In the genomic region with DNA sequence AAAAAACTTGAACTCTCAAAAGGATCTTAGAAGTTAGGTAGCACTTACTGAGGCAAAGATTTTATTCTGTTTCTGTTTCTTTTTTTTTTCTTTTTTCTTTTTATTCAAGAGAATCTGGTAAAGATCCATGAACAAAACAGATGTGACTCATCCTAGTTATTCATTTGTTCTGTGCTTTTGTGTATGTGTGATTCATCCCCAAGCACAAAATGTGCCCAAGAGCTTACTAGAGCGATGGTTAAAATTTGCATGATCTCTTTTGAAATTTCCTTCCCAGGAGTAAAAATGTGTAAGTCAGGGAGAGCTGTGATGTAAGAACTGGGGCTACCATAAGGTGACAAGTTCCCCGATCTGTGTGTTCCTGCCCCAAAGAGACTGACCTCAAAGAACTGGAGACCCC, we compare ENCODE assay signal across 33 mouse cellular contexts.
DNase-seq lines count a peak whose midpoint lies in the region; ATAC-seq and TF ChIP-seq lines count a peak whose summit lies in the region.
"Had no signal": no experiment of that assay in that cellular context is flagged by ENCODE, and none has a peak within 500 bp of the region (broad histone marks: within the 10 kb centered on the region; RNA-seq: fewer than 3 reads in every experiment).

No protein-coding gene starts in this region.

- TF ChIP-seq EP300 in lung, postnatal 0 days (IDR thresholded peaks at IDR 0.05), result peak; percentile 74

- H3K4me1 ChIP-seq in lung, postnatal 0 days (ENCODE audit: insufficient read depth, low read depth, low read length), result no peaks in the 10 kb centered on the region
- H3K4me1 ChIP-seq: forebrain, embryonic 12.5 days; heart, embryonic 12.5 days; limb, embryonic 12.5 days; liver, embryonic 15.5 days; neural tube, embryonic 12.5 days had no signal

- no peak for TF ChIP-seq CTCF in layer of hippocampus, adult 2 months (conservative IDR thresholded peaks at IDR 0.05)
- TF ChIP-seq CTCF in lung, postnatal 0 days (IDR thresholded peaks at IDR 0.05), result no peak

- no peak overlapping the region for H3K4me3 ChIP-seq in layer of hippocampus, adult 2 months
- H3K4me3 ChIP-seq in lung, postnatal 0 days (ENCODE audit: low read depth, low read length), result no peak overlapping the region
- H3K4me3 ChIP-seq: erythroblast, embryonic 14.5 days; forebrain, embryonic 12.5 days; heart, adult 2 months; heart, embryonic 12.5 days; limb, embryonic 12.5 days; liver, embryonic 15.5 days; neural tube, embryonic 12.5 days had no signal

- ATAC-seq in lung, postnatal 0 days, result no peak
- ATAC-seq: forebrain, postnatal 0 days; intestine, postnatal 0 days; midbrain, embryonic 16.5 days had no signal

- DNase-seq in layer of hippocampus, adult 2 months (ENCODE audit: low spot score in 2 of 2), result peak in 1 of 2 experiments; percentile 40
- no peak for DNase-seq in layer of hippocampus, postnatal 36 days
- peak; percentile 55 for DNase-seq in lung, postnatal 0 days (ENCODE audit: low spot score)
- DNase-seq in lung, postnatal 36 days, result no peak
- peak; percentile 75 for DNase-seq in Muller cell, postnatal 12 days (ENCODE audit: inconsistent ontology term)
- peak; percentile 36 for DNase-seq in skeletal muscle tissue, adult 2 months (ENCODE audit: low read depth, low spot score)
- no peak for DNase-seq in spleen, postnatal 14 days (ENCODE audit: low spot score in 2 of 2)
- no peak for DNase-seq in heart, adult 18-20 months
- DNase-seq: adrenal gland, postnatal 25 days; B cell, adult 2 months; cerebellum, adult 2 months; cerebellum, postnatal 14 days; forebrain, postnatal 0 days; gastrocnemius, postnatal 25 days; heart, adult 2 months; kidney, adult 9 months; kidney, postnatal 14 days; lung, embryonic 14.5 days; right cerebral cortex, postnatal 25 days; spleen, adult 18-20 months; thymus, postnatal 4 days had no signal

- no peaks in the 10 kb centered on the region for H3K9me3 ChIP-seq in lung, postnatal 0 days (ENCODE audit: low read length)
- H3K9me3 ChIP-seq: forebrain, embryonic 12.5 days; heart, embryonic 12.5 days; limb, embryonic 12.5 days; liver, embryonic 15.5 days; neural tube, embryonic 12.5 days had no signal

- H3K36me3 ChIP-seq in lung, postnatal 0 days (ENCODE audit: insufficient read depth, low read length), result no peaks in the 10 kb centered on the region
- H3K36me3 ChIP-seq: forebrain, embryonic 12.5 days; G1E; heart, embryonic 12.5 days; limb, embryonic 12.5 days; liver, embryonic 15.5 days; neural tube, embryonic 12.5 days had no signal

- peak overlapping the region; percentile 80 for H3K27ac ChIP-seq in layer of hippocampus, adult 2 months
- no peak overlapping the region for H3K27ac ChIP-seq in lung, postnatal 0 days (ENCODE audit: low read length)
- H3K27ac ChIP-seq: forebrain, embryonic 12.5 days; heart, adult 2 months; hindbrain, embryonic 14.5 days; limb, embryonic 12.5 days; liver, embryonic 15.5 days; neural tube, embryonic 12.5 days; stomach, postnatal 0 days had no signal

- no peak overlapping the region for H3K4me2 ChIP-seq in lung, postnatal 0 days (replicated peaks; ENCODE audit: low read depth, low read length)
- H3K4me2 ChIP-seq: forebrain, embryonic 12.5 days; heart, embryonic 12.5 days; hindbrain, embryonic 14.5 days; limb, embryonic 12.5 days; liver, embryonic 15.5 days; lung, embryonic 14.5 days; midbrain, embryonic 11.5 days; neural tube, embryonic 12.5 days had no signal

- H3K9ac ChIP-seq in lung, postnatal 0 days (replicated peaks; ENCODE audit: low read depth), result no peak overlapping the region
- H3K9ac ChIP-seq: forebrain, embryonic 12.5 days; forebrain, postnatal 0 days; heart, embryonic 12.5 days; hindbrain, embryonic 14.5 days; limb, embryonic 12.5 days; liver, embryonic 15.5 days; lung, embryonic 14.5 days; neural tube, embryonic 12.5 days had no signal

- no peaks in the 10 kb centered on the region for H3K27me3 ChIP-seq in lung, postnatal 0 days (replicated peaks; ENCODE audit: insufficient read depth, low read length)
- H3K27me3 ChIP-seq: forebrain, embryonic 12.5 days; heart, embryonic 12.5 days; limb, embryonic 12.5 days; liver, embryonic 15.5 days; neural tube, embryonic 12.5 days had no signal

- WGBS in lung, postnatal 0 days, result 76% methylated on average over 2 of the region's 2 CpGs

Comparison
In these comparisons a context has a peak if more than half of its experiments do, and no peak if none do; other contexts are left out.
1. DNase-seq: peak in lung, postnatal 0 days (single experiment), Muller cell, postnatal 12 days (single experiment) and skeletal muscle tissue, adult 2 months (single experiment); none in layer of hippocampus, postnatal 36 days (0 of 2), lung, postnatal 36 days (single experiment), spleen, postnatal 14 days (0 of 2) and heart, adult 18-20 months (0 of 2).